Mouse (Mus musculus): ENCODE measurements around the gene Abraxas1.
A peak's percentile ranks its signal among the peaks of the same experiment; 100 is the strongest.

DNA sequence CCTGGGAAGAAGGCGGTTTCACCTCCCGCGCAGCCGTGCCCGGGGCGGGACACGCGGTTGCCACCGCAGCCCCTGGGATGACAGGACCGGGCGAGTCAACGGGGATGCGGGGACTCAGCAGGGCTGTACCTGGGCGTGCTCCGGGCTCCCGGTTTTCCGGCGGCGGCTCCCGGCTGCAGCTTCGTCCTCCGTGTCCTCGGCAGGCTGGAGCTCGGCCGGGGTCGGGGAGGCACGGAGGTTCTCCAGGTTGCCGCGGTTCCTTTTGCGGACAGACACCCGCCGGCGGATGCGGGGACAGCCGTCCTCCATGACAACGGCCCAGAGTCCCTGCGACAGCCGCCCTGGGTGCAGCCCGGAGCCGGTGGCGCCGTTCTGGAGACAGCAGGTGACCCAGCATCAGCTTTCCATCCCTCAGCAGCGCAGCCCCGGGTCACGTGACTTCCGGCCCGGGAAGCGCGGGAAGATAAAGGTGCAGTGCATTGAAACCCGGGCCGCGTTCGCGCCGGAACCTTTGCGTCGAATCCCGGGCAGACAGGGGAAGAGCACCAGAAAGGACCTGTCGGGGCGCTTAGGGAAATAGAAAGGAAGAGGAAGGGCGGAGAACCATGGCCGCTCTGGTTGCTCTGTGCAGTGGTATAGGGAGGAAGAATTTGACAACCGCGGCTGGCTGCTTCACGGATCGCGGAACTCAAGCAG is 22.5 kb downstream of the Abraxas1 start, which contains the start of the genes Helq and Mrps18c:
- TF ChIP-seq ZNF384 (IDR thresholded peaks at IDR 0.05; ENCODE audit: low read depth, low read length), result no peak
- TF ChIP-seq CHD2 (IDR thresholded peaks at IDR 0.05; ENCODE audit: low read depth, low read length), result 0 out of 2 replicates have a peak, but pooled peaks have one; percentile 30
- TF ChIP-seq ZC3H11A (IDR thresholded peaks at IDR 0.05; ENCODE audit: borderline replicate concordance, low read depth, low read length), result no peak
- no peak for TF ChIP-seq MAFK (IDR thresholded peaks at IDR 0.05; ENCODE audit: insufficient read depth, low read depth, low read length)
- peak; percentile 89 for TF ChIP-seq HCFC1 (IDR thresholded peaks at IDR 0.05; ENCODE audit: borderline replicate concordance, insufficient read depth, low read length)

Data from ES-E14 (cell line).